Mouse (Mus musculus) layer of hippocampus, adult 8-10 months (tissue): ENCODE results near the gene Txnip. TPM values are rescaled to one million over a fixed set of nuclear protein-coding genes. Genes with fewer than 3 reads are reported as not detected.

Experiments
- DNase-seq, 2 experiments: peaks; one replicate each; pipeline ENCODE4 v3.0.0; 2022; ENCODE audit warnings: low spot score in 2 of 2
- total RNA-seq, 4 experiments: library from RNA; stranded (reverse); gene quantifications; 2 replicates each; pipeline ENCODE4 v1.2.4; 2022

Gene Txnip
- total RNA-seq, 4 experiments from 2014 or later: 23.9 to 39.1 (median 31.6) TPM

DNA sequence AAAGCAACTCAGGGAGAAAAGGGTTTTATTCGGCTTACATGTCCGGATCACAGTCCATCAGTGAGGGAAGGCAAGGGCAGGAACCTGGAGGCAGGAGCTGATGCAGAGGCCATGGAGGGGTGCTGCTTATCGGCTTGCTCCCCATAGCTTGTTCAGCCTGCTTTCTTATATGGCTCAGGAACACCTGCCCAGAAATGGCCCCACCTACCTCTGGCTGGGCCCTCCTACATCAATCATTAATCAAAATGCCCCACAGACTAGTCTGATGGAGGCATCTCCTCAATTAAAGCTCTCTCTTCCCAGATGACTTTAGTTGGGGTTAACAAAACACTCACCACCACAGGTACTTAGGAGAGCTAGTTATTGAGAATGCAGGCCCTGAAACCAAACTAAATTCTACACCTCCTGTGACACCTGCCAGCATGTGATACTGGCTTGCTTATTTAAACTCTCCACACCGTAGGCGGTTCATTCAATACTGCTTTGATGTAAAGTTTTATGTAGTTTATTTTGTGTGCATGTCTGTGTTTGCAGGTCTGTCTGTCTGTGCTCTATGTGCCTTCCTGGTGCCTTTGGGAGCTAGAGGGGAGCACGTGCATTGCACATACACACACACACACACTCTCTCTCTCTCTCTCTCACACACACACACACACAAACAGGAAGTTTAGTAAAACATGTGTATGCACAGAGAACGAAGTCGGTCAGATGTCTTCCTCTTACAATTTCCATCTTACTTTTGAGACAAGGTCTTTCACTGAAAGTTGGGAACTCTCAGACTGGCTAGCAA, 9.1 kb downstream of the Txnip start:
- no peak for DNase-seq

DNA sequence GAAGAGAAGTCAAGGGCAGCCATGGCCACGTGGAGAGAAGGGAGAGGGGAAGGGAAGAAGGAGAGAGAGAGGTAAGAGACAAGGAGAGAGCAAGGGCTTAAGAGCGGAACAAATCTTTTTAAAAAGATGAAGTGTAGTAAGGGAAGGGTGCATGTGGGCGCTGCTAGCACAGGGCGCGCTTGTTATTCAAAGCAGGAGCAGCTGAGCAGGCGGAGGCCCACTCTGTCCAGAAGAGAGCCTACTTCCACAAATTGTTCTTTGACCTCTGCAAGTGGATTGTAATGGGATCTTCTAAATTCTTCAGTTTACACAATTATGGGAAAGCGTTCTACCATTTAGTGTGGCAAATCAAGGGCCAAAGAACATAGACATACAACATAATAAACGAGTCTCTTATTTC, 10.8 kb downstream of the Txnip start:
- no peak for DNase-seq

DNA sequence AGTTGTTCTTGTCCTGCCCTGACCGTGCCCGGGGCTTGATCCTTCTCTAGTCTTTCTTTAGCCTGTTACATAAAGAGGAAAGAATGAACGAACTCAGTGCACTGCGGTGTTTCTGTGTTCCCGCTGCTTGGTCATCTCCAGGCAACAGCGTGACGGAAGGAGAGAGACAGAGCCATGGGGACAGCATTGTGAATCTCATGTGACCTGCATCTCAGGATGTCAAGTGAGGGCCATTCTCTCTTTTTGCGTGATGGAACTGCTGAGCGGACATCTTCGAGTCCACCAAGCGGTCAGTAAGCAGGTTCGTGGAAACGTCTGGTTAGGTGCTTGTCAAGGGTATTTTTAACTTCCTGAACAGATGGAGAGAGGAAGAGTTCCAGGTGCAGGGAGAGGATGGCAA, 11.7 kb downstream of the Txnip start:
- no peak for DNase-seq

DNA sequence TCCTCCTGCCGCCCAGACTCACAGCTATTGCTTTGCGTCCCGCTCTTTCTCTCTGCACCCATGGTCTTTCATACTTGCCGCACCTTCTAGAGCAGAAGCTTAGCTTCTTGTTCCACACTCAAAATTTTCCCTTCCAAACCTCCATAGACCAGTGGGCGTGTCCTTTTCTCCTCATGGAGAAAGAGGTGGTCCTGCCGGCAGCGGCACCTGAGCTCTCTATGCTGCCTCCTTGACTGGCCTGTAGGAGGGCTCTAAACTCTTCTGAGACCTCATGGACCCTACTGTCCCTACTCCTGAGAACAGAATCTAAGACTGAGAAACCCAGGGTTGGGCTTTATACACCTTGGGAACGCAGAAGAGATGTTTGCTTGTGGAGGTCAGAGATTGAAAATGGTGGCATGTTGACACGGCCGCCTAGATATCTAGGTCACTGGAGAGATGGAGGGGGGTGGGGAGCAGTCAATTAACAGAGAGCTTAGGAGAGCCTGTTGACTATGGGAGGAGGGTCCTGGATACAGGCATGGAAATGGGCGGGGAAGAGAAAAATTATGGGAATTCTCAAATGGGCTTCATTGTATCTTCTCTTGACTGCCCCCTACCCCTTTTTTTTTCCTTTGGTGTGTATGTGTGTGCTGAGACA, 12.3 kb downstream of the Txnip start:
- no peak for DNase-seq

GRCm38 (mm10) chr3:96570643-96571042, 12.9 kb downstream of the Txnip start:
- no peak for DNase-seq

GRCm38 (mm10) chr3:96571336-96571735, 13.6 kb downstream of the Txnip start:
- no peak for DNase-seq

- no peak for DNase-seq
These were observed 14.3 kb downstream of the Txnip start for GRCm38 (mm10) chr3:96571896-96572698.

- DNase-seq: no peak
These were observed 16.1 kb downstream of the Txnip start for GRCm38 (mm10) chr3:96573611-96574511.

- DNase-seq: no peak
These were observed 17.7 kb downstream of the Txnip start for GRCm38 (mm10) chr3:96575272-96575984.

- DNase-seq: no peak
These were observed 18.4 kb downstream of the Txnip start for GRCm38 (mm10) chr3:96576005-96576658.

DNA sequence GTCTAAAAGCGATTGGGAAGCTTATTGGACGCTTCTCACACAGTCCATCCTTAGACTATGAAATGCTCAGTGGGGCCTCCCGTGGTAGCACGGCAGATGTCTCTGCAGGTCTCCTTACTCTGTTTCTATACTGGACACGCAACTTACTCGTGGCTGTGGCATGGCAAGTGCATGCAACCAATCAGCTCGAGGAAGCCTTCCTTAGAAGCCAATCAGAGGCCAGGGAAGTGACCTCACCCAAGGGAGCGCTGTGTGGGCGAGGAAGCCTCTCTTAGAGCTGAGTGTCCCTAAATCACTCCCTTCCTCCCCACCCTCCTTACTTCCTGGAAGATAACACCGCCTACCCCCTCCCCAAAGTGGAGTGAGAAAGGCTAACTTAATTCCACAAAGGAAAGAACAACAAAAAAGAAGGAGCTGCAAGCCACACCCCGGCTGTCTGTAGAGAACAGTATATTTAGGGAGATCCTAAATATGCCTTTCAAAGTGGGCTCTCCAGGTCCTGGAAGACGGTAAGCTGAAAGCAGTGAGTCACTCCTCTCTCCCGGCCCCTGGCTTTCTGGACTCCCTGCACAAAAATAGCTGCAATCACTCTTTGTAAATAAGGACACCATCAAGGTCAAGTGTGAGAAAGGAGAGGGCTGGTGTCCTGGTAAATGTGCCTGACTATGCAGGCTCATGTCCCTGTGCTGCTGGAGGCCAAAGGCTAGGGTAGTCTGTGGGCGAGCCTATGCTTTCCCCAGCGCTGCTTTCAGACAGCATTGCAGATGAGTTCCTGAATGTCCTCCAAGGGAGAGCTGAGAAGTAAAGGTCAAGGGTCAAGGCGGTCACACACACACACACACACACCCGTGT, 19.2 kb downstream of the Txnip start, which contains the start of gene Gm16253:
Gene Gm16253, plus strand, starts transcription at position 295 of the 852 bp plus-strand sequence.
- peak; percentile 82 to 89 for DNase-seq

GRCm38 (mm10) chr3:96577566-96577965, 19.8 kb downstream of the Txnip start:
- DNase-seq: no peak

DNA sequence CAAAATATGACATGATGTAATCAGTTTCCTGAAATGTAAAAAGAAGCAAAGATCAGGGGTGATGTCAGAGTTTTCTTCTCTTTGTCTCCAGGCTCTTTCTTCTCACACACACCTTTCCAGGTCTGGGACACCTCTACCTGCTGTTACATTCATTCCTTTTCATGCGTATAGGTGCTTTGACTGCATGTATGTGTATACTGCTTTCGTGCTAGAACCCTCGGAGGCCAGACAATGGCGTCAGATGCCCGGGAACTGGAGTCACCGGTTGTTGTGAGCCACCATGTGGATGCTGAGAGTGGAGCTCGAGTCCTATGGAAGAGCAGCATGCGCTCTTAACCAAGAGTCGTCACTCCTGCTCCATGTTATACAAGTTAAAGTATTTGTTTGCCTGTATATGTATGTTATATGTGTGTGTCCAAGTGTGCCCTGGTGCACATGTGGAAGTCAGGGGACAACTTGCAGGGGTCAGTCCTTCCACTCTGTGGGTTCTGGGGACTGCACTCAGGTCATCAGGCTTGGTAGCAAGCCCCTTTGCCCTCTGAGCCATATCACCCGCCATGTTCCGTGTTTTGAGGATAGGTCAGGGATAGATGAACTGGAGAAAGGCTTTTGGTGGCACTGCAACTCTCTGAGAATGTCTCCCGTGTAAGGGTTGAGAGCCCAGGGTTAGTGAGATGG, 20.9 kb downstream of the Txnip start:
- DNase-seq: no peak

DNA sequence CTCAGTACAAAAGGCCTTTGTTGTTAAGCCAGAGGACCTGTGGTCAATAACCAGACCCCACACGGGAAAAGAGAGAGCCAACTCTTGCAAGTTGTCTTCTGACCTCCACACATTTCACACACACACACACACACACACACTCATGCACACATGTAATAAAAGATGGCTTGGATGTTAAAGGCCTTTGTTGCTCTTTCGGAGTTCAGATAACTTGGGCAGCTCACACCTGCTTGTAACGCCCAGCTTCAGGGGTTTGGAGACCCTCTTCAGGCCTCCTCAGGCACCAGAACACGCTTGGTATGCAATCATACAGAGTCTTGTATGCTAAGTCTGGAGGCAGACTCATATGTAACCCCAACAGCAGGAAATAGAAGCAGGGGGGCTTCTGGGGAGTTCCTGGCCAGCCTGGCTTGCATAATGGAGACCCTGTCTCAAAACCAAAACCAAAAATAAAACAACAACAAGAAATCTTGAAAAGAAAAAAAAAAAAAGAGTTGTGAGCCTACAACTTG, 21.5 kb downstream of the Txnip start:
- DNase-seq: no peak

DNA sequence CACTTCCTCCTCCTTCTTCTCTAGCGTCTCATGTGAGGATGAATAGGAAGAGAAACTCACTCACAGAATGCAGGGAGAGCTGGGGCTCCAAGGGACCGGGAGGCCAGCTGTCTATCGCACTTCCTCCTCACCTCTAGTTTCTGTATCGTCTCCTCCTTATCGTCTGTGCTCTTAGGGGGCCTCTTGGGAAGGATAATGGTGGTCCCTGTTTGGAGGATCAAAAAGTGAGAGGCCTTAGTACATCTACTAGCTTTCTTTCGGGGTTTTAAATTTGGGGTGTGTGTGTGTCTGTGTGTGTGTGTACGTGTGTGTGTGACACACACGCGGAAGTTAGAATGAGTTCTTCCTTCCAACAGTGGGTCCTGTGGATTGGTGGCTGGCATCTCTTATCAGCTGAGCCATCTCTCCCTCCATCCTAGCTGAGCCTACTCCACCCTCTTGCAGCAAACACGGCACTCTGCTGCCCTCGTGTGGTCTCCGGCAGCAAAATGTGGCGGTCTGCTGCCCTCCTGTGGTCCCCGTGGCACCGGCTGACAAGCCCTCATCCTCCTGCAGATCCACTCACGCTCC, 22.2 kb downstream of the Txnip start:
- peak; percentile 88 to 93 for DNase-seq

- DNase-seq: no peak
These were observed 23.4 kb downstream of the Txnip start for GRCm38 (mm10) chr3:96581141-96581540.

- no peak for DNase-seq
These were observed 24.2 kb downstream of the Txnip start for GRCm38 (mm10) chr3:96581771-96582515.
